Mouse (Mus musculus): Measurements from ENCODE around the gene Megf11. TPM values are rescaled to one million over a fixed set of nuclear protein-coding genes. Genes with fewer than 3 reads are reported as not detected.

Gene Megf11
- polyA plus RNA-seq, 2 experiments, result 0.80 to 1.0 TPM

DNA sequence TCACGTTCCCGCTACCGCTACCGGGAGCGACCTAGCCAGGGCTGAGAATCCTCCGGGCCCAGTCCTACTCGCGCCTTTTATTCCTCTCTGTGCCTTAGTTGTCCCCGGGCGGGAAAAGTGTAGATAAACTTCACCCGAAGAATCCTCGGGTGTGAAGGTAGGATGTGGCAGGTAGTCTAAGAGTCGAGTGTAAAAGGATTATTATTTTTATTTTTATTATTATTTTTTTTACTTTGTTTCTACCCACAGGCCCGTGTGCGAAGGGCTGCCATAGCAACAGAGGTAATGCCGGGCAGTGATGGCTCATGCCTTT lies 44.2 kb upstream of the Megf11 start, which contains the start of gene Dis3l:
Gene Dis3l (minus strand): TSS at position 35 of the 313 bp plus-strand sequence.
- 0 out of 2 replicates have a peak, but pooled peaks have one; percentile 6 for ATAC-seq (ENCODE audit: low FRiP score, low read depth)
- 7% methylated on average over 16 of the region's 16 CpGs for WGBS
- H3K27ac ChIP-seq (replicated peaks; ENCODE audit: low read depth, low read length), result peak within 1 kb of the TSS; percentile 98
- H3K4me3 ChIP-seq (replicated peaks; ENCODE audit: low read length), result peak within 1 kb of the TSS; percentile 50
- peak; percentile 23 for DNase-seq (ENCODE audit: low spot score)
- TF ChIP-seq POLR2A (IDR thresholded peaks at IDR 0.05; ENCODE audit: borderline replicate concordance, extremely low read depth, insufficient read depth, insufficient read length), result no peak
- no peaks in the 10 kb centered on the region for H3K27me3 ChIP-seq (ENCODE audit: control insufficient read depth, insufficient read depth, low read length)
- H3K9ac ChIP-seq (ENCODE audit: low read depth, low read length, severe bottlenecking), result peak within 1 kb of the TSS; percentile 99
- H3K9me3 ChIP-seq (ENCODE audit: control insufficient read depth, low read length), result no peaks in the 10 kb centered on the region
- peak within 1 kb of the TSS; percentile 75 for H3K4me2 ChIP-seq (replicated peaks; ENCODE audit: low read depth, low read length, severe bottlenecking)
- peaks cover 16% of the 10 kb centered on the region; the same call in 1 of the 2 replicates for H3K4me1 ChIP-seq (ENCODE audit: control insufficient read depth, insufficient read depth, low read length)
- H3K36me3 ChIP-seq (ENCODE audit: control insufficient read depth, insufficient read depth, low read length), result peaks cover 2% of the 10 kb centered on the region; the same call in 1 of the 2 replicates

DNA sequence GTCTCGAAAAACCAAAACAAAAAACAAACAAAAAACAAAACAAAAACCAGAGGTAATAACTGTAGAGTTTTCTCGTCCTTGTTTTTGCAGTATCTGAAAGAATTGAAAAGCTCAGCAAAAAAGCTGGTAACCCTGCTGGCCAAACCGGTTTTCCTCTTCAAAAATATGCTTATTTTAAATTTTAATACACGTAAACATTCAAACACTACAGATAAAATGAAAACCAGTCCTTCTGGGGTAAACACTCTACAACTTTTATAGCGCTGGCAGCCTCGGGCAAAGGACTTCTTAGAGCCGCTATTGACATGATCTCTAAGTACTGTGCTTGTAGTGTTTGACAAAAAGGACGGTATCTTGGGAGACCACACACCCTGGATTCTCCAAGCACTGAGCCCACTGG lies 43.8 kb upstream of the Megf11 start:
- peak overlapping the region; percentile 99; the same call in 1 of the 2 replicates for H3K9ac ChIP-seq (ENCODE audit: low read depth, low read length, severe bottlenecking)
- ATAC-seq (ENCODE audit: low FRiP score, low read depth), result no peak
- no peaks in the 10 kb centered on the region for H3K27me3 ChIP-seq (ENCODE audit: control insufficient read depth, insufficient read depth, low read length)
- peaks cover 16% of the 10 kb centered on the region; the same call in 1 of the 2 replicates for H3K4me1 ChIP-seq (ENCODE audit: control insufficient read depth, insufficient read depth, low read length)
- H3K4me2 ChIP-seq (replicated peaks; ENCODE audit: low read depth, low read length, severe bottlenecking), result peak overlapping the region; percentile 75
- 42% methylated on average over 8 of the region's 8 CpGs for WGBS
- no peak for DNase-seq (ENCODE audit: low spot score)
- H3K36me3 ChIP-seq (ENCODE audit: control insufficient read depth, insufficient read depth, low read length), result peaks cover 2% of the 10 kb centered on the region; the same call in 1 of the 2 replicates
- TF ChIP-seq POLR2A (IDR thresholded peaks at IDR 0.05; ENCODE audit: borderline replicate concordance, extremely low read depth, insufficient read depth, insufficient read length), result no peak
- no peaks in the 10 kb centered on the region for H3K9me3 ChIP-seq (ENCODE audit: control insufficient read depth, low read length)
- peak overlapping the region; percentile 50 for H3K4me3 ChIP-seq (replicated peaks; ENCODE audit: low read length)
- peak overlapping the region; percentile 98; the same call in 1 of the 2 replicates for H3K27ac ChIP-seq (replicated peaks; ENCODE audit: low read depth, low read length)

DNA sequence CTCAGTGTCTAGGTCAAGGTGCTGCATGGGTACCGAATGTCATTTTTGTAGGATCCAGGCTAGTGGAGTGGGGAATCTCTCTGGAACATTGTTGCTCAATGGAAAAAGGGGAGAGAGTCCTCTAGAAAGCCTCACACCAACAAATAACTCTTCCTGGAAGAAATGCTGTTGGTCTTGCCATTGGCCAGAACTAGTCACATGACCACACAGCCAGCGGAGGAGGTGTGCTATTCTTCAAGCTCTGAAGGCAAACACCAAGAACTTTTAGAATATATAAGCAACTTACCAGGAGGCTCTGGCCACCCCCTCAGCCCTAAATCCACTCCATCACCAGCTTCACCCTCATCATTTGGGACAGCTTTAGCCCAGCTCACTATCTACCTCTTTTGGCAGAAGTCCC lies 41.8 kb upstream of the Megf11 start:
- WGBS, result 88% methylated on average over 2 of the region's 2 CpGs

DNA sequence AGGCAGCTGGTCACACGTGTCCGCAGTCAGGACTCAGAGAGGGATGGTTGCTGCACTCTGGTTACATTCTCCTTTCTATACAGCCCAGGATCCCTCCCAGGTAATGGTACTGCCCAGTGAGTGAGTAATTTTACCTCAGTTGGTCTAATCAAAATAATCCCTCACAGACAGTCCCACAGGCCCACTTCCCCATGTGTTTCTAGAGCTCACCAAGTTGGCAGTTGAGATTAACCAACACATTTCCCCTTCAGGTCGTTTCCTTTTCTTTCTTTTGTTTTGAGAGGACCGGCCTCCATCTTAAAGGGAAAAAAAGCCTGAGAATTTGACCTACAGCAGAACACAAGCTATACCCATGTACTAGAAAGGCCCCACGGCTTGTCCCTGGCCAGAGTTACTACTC lies 39.5 kb upstream of the Megf11 start:
- H3K4me3 ChIP-seq (replicated peaks; ENCODE audit: low read length), result no peak overlapping the region
- no peak overlapping the region for H3K9ac ChIP-seq (ENCODE audit: low read depth, low read length, severe bottlenecking)
- no peak overlapping the region for H3K27ac ChIP-seq (replicated peaks; ENCODE audit: low read depth, low read length)
- 53% methylated on average over 5 of the region's 5 CpGs for WGBS
- TF ChIP-seq POLR2A (IDR thresholded peaks at IDR 0.05; ENCODE audit: borderline replicate concordance, extremely low read depth, insufficient read depth, insufficient read length), result no peak
- DNase-seq (ENCODE audit: low spot score), result no peak
- ATAC-seq (ENCODE audit: low FRiP score, low read depth), result no peak
- H3K4me2 ChIP-seq (replicated peaks; ENCODE audit: low read depth, low read length, severe bottlenecking), result no peak overlapping the region
- no peaks in the 10 kb centered on the region for H3K27me3 ChIP-seq (ENCODE audit: control insufficient read depth, insufficient read depth, low read length)
- H3K9me3 ChIP-seq (ENCODE audit: control insufficient read depth, low read length), result no peaks in the 10 kb centered on the region
- H3K36me3 ChIP-seq (ENCODE audit: control insufficient read depth, insufficient read depth, low read length), result no peaks in the 10 kb centered on the region
- H3K4me1 ChIP-seq (ENCODE audit: control insufficient read depth, insufficient read depth, low read length), result peaks cover 9% of the 10 kb centered on the region; the same call in 1 of the 2 replicates

More for the DNA sequence above, 41.8 kb upstream of the Megf11 start:
- Histone ChIP-seq H3K36me3 (ENCODE audit: control insufficient read depth, insufficient read depth, low read length) (no peaks in the 10 kb centered on the region), H3K4me1 (ENCODE audit: control insufficient read depth, insufficient read depth, low read length) (peaks cover 16% of the 10 kb centered on the region; the same call in 1 of the 2 replicates), H3K27me3 (ENCODE audit: control insufficient read depth, insufficient read depth, low read length) (no peaks in the 10 kb centered on the region), H3K9me3 (ENCODE audit: control insufficient read depth, low read length) (no peaks in the 10 kb centered on the region), H3K9ac (ENCODE audit: low read depth, low read length, severe bottlenecking) (no peak overlapping the region), H3K27ac (replicated peaks; ENCODE audit: low read depth, low read length) (no peak overlapping the region), H3K4me2 (replicated peaks; ENCODE audit: low read depth, low read length, severe bottlenecking) (no peak overlapping the region), H3K4me3 (replicated peaks; ENCODE audit: low read length) (no peak overlapping the region)
- ATAC-seq (ENCODE audit: low FRiP score, low read depth), result no peak
- no peak for TF ChIP-seq POLR2A (IDR thresholded peaks at IDR 0.05; ENCODE audit: borderline replicate concordance, extremely low read depth, insufficient read depth, insufficient read length)
- DNase-seq (ENCODE audit: low spot score), result no peak

DNA sequence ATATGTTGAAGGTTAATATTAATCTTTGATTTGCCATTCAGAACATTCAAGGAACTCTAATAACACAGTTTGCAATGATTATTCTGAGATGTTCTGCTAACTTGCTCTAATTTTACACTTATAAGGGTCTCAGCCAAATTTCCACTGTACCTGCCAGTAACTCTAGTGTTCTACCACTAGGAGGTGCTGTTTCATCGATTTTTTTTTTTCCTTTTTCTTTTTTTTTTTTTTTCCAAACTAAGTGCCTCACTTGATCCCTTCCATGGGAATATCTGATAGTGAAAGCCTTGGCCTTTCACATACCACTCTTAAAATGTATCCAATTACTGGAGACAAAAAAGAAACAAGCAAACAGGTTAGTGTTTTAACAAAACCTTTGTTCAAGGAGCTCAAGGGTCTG lies 38.0 kb upstream of the Megf11 start:
- Histone ChIP-seq H3K27ac (replicated peaks; ENCODE audit: low read depth, low read length) (no peak overlapping the region), H3K4me3 (replicated peaks; ENCODE audit: low read length) (no peak overlapping the region), H3K27me3 (ENCODE audit: control insufficient read depth, insufficient read depth, low read length) (no peaks in the 10 kb centered on the region), H3K4me2 (replicated peaks; ENCODE audit: low read depth, low read length, severe bottlenecking) (no peak overlapping the region), H3K4me1 (ENCODE audit: control insufficient read depth, insufficient read depth, low read length) (0 out of 2 replicates have a peak, but pooled peaks cover under 1% of the 10 kb centered on the region), H3K9ac (ENCODE audit: low read depth, low read length, severe bottlenecking) (no peak overlapping the region), H3K36me3 (ENCODE audit: control insufficient read depth, insufficient read depth, low read length) (no peaks in the 10 kb centered on the region), H3K9me3 (ENCODE audit: control insufficient read depth, low read length) (no peaks in the 10 kb centered on the region)
- TF ChIP-seq POLR2A (IDR thresholded peaks at IDR 0.05; ENCODE audit: borderline replicate concordance, extremely low read depth, insufficient read depth, insufficient read length), result no peak
- 0% methylated on average over 1 of the region's 1 CpGs for WGBS
- ATAC-seq (ENCODE audit: low FRiP score, low read depth), result no peak
- DNase-seq (ENCODE audit: low spot score), result peak; percentile 75
